Mouse (Mus musculus) layer of hippocampus, adult 18-20 months (tissue): ENCODE measurements at regions not wholly inside any gene's neighbourhood (a gene's known extent, or its start where the extent isn't known, plus 50 kb on each side); places are given as distances from the start of the nearest gene placed in this dataset.

Experiments used
- DNase-seq, 2 experiments: peaks; one replicate each; pipeline ENCODE4 v3.0.0; 2022; ENCODE audit warnings: low spot score in 2 of 2

DNA sequence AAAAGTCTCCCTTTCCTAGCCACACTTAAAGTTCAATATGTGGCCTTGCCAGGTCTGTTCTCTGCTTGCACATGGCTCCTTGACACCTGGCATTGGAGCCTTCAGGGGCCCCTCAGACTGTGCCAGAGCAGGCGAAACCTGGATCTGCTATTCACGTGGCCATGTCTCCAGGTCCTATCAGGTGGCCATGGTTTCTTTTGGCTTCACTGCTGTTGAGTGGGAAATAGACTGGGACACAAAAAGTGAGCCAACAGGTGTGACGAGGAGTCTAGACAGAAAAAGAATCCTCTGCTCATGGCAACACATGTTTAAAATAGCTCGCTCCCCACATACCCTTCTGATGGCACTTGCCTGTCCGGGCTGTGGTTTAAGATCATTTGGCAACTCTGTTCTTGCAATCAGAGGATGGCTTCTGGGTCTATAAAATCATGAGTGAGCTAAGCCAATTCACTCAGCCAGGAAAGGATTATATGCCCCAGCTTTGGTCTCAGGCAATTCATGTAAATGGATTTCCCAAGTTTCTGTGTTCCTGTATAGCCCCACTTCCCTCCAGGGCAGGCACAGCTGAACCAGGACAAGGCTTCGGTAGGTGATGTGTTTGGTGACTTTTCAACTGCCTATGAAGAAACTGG, 309.0 kb upstream of the Slc30a5 start:
- no peak for DNase-seq

DNA sequence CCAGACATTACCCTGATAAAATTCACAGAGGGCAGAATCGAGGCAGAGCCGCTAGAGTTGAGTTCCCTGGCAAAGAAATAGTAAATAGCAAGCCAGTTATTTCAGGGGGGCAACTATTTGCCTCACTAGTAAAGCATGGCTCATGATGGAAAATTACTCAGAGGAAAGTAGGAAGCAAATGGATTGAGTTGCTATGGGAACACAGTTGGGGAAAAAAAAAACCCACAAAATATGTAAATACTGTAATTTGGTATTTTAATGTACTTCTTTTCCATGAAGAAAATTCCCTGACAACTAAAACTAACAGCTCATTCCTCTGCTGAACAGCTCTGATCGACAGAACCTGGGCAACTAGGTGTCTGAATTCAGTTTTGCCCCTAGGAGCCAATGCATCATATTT, 296.2 kb upstream of the Slc30a5 start:
- peak; percentile 16 to 73 for DNase-seq

DNA sequence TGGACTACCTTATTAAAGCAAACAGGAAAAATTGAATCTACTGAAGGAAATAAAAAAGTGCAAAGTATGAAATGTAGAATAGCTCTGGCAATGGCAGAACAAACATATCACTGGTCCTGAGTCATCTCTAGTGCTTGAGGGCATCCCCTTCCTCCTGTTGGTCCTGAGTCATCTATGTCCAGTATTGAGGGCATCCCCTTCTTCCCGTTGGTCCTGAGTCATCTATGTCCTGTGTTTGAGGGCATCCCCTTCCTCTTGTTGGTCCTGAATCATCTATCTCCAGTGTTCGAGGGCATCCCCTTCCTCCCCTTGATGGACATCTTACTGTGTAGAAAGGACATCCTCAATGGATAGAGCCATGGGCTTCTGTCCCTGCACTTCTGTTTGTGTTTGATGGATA, 294.6 kb upstream of the Slc30a5 start:
- DNase-seq = no peak

DNA sequence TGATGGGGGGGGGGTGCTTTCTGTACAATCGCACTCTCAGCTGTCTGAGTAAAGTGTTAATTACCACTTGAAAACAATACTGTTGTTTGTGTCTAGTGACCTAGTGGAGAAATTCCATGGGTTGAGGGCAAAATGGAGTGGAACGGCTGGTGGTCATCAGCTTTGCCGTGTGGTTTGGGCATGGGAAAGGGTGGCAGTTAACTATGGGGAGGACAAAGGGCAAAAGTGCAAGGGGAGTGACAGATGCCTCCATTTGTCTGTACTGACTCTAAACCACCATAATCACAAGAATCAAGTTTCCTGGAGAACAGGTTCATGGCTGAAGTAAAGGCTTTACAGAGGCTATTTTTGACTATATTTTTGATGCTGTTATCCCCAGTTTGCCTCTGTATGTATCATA, 294.0 kb upstream of the Slc30a5 start:
- DNase-seq = no peak

DNA sequence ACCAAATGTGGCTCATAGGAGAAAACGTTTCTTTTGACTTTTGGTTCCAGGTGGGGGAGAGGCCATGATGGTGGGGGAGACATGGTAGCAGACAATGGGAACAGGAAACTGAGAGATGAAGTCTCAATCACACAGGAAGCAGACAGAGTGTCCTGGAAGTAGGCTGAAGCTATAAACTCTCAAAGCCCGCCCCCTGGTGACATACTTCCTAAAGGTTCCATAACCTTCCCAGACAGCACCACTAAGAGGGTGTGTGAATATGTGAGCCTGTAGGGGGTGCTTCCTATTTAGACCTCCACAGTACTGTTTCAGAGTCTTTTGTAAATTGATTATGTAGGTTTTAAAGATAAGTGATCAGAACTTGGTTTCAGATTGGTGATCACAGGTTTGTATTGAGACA, 284.1 kb upstream of the Slc30a5 start:
- no peak for DNase-seq

DNA sequence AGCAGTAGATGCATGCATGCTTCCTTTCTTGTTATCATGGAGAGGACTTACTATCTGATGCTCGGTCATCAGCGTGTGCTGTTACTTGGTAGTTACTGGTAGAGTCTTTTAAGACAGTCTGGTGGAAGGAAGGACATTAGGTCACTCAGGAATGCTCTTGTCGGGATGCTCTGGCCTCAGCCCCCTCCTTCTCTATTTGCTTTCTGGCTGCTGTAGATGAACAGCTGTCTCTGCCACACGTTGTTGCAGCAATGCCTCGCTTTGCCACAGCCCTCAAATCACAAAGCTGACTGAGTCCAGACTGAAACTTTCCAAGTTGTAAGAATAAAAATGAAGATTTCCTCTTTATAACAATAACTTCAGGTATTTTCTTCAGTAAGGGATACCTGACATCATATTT, 282.1 kb upstream of the Slc30a5 start:
- no peak for DNase-seq

DNA sequence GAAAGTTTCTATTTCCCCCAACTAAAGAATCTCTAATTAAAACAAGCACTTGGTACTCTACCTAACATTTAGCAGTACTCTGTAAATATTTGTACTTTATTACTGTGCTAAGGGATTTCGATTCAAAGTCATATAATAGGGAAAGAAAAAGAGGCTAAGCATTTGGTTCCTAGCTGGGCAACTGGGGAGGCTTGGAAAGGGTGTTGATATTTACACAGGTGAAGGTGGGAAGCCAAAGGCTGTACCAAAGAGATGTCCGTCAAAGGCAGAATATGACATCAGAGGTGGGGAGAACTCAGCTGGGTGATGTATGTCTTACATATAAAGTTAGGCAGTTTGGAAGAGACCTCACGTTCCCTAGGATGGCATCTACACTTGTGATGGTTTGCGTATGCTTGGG, 278.9 kb upstream of the Slc30a5 start:
- no peak for DNase-seq

DNA sequence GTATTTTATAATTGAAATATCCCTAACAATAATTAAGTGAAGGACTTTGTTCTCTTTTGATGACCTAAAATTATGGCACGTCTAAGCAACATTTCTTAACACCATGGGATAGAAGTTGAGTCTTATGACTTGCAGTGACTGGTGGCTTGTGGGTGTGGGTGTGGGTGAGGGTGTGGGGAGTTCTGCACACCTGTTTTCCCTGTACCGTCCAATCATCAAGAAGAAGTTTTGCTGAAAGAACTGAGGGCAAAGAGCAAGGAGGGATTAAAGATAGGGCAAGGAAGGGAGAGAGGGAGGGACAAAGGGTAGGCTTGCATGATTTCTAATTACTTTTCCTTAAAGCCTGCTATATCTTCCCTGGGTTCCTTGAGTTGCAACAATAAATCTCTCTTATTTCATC, 278.5 kb upstream of the Slc30a5 start:
- no peak for DNase-seq

- DNase-seq = no peak
Measured at GRCm38 (mm10) chr13:101100621-101101020, 267.4 kb upstream of the Slc30a5 start.

DNA sequence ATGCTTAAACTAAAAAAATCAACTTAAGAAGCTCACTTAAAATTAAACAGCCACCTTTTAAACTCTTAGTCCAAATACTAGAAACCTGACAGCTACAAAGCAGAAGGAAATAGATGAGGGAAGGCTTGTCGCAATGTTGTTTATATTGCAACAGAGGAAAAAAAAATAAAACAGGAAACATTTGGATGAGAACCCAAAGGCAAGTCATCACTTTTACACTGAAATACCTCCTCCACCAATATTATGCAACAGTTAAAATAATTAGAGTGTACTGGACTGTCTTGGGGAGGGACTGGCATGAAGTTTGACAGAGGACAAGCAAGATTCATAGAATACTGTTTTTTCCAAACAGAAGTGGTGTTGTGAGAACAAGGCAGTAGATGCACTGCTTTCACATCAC, 263.6 kb upstream of the Slc30a5 start:
- peak in 1 of 2 experiments; percentile 10 for DNase-seq

DNA sequence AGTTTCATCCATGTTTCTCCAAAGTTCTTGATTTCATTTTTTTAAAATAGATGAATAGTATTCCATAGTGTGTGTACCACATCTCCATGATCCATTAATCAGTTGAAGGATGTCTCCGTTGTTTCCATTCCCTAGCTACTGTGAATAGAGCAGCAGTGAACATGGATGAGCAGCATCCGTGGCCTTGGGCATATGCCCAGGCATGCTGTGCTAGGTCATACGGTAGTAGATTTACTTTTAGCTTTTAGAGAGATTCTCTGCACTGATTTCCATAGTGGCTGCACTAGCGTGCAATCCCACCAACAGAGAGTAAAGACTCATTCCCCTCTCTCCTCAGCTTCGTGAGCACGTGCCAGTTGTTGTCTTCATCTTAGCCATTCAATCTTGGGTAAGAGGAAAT, 263.0 kb upstream of the Slc30a5 start:
- DNase-seq = no peak

DNA sequence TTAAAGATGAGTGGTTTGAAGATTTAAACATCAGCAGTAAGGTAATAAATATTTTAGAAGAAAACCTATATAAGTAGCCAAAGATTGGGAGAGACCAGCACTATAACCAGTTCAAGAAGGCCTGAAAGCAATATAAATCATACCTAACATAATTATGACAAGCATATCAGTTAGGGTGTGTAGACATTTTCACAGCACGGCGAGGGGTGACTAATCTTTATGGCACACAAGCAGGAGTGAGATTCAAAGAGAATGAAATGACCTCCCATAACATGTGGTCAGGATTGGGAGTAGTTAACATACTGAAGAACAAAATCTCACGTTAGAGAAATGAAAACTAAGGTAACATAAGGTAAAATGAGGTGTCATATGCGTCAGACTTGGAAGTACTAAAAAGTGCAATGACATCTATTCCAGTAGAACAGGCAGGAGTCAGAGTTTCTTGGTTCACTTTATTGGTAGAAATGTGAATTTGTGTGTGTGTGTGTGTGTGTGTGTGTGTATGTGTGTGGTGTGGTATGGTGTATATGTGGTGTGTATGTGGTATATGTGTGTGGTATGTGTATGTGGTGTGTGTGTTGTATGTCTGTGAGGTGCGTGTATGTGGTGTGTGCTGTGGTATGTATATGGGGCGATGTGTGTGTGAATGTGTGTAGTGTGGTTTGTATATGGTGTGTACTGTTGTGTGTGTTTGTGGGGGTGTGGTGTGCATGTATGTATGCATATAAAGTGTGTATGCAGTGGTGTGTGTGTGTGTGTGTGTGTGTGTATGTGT, 262.0 kb upstream of the Slc30a5 start:
- no peak for DNase-seq

DNA sequence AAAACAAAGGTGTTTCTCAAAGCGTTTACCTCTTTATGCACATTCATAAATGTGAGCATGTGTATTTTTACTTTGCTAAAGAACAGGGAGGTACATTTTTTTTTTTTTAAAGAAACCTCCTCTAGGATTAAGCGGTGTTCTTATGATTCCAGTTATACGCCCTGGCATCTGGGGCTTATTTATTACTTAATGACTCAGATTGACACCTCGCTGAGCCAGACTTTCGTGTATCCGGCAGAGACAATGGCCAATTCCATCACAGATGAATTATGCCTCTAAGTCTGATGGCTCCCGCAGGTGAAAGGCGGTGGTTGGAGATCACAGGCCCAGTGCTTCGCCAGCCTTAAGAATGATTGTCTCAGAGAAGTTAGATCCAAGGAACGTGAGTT, 259.5 kb upstream of the Slc30a5 start:
- DNase-seq = peak in 1 of 2 experiments; percentile 10

GRCm38 (mm10) chr13:101092033-101092742, 259.0 kb upstream of the Slc30a5 start:
- DNase-seq = peak; percentile 37 to 71

DNA sequence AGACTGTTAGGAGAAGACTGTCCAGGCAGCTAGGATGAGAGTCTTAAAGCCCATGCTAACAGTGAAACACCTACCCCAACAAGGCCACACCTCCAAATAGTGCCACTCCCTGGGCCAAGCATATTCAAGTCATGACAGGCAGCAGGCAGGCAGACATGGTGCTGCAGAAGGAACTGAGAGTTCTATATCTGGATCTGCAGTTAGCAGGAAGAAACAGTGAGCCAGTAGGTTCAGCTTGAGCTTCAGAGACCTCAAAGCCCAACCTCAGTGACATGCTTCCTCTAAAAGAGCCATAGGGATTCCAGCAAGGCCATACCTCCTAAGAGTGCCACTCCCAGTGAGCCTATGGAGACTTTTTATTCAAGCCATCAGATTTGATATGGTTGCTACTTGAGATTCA, 252.0 kb upstream of the Slc30a5 start:
- no peak for DNase-seq

DNA sequence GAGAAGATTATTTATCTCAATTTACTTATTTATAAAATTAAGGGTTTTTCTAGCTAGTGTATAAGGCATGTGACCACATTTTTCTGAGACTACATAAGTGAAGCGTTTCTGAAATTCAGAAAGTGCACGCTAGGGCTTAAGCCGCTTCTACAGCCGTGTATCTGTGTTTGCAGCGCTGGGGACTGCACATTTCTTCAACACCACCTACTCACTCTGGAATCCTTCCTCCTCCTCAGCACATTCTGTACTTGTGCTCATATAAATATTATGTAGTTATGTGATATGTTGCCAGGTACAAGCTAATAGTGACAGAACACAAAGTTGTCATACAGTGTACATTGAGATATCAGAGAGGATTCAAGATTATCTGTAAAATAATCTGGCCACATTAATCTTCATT, 251.0 kb upstream of the Slc30a5 start:
- no peak for DNase-seq

- no peak for DNase-seq
Measured at GRCm38 (mm10) chr13:101083416-101083815, 250.2 kb upstream of the Slc30a5 start.

- DNase-seq = peak in 1 of 2 experiments; percentile 30
Measured at GRCm38 (mm10) chr13:101068489-101068888, 235.3 kb upstream of the Slc30a5 start.

DNA sequence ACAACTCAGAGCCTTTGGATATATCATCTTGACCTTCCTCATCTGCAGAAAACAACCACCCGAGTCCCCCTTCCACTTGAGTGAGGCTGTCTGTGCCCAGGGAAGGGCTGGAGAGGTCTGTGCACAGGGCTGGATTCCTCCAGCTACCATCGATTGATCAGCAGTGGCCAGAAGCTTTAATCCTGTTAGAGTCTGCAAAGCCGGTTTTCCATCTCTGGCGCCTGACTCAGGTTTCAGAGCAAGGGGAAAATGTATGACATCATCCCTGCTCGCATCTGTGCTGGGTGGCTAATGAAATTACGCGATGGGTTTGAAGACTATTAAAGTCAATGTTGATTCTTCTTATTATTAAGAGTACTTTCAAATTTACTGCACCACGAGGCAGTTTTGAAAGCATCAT, 229.4 kb upstream of the Slc30a5 start:
- peak in 1 of 2 experiments; percentile 5 for DNase-seq

GRCm38 (mm10) chr13:101061233-101062144, 228.3 kb upstream of the Slc30a5 start:
- DNase-seq = no peak

- DNase-seq = no peak
Measured at GRCm38 (mm10) chr13:101049511-101049910, 216.3 kb upstream of the Slc30a5 start.
